9 mouse cellular contexts compared by ENCODE assay signal in the genomic region with DNA sequence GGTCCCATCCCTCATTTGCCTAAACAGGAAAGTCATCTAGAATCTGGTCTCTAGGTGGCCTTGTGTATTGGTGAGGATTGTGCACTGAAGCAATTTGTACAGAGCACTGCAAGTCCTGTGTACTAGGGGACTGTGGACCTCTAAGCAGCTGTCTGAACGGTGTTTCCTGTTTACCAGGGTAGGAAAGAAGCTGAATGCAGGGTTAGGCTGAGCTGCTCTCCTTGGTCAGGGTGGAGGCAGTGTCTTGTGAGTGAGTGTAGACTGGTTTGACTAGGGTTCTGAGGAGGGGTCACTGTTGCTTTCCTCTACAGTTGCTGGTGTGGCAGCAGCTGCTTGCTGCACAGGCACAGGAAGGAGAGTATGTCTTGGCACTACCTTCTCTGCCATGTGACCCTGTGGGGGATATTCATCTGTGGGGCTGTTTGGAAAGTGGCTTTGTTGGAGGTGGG. TPM values are rescaled to one million over a fixed set of nuclear protein-coding genes. Genes with fewer than 3 reads are reported as not detected.
DNase-seq lines count a peak whose midpoint lies in the region; ATAC-seq and TF ChIP-seq lines count a peak whose summit lies in the region.
"Had no signal": no experiment of that assay in that cellular context is flagged by ENCODE, and none has a peak within 500 bp of the region (broad histone marks: within the 10 kb centered on the region; RNA-seq: fewer than 3 reads in every experiment).

No protein-coding gene starts in this region.

- no peak overlapping the region for H3K9ac ChIP-seq in kidney, embryonic 14.5 days (ENCODE audit: low read depth, low read length)
- H3K9ac ChIP-seq in embryonic facial prominence, embryonic 13.5 days, result 0 out of 2 replicates have a peak overlapping the region, but pooled peaks have one; percentile 32
- H3K9ac ChIP-seq in liver, postnatal 0 days (replicated peaks), result peak overlapping the region; percentile 30; the same call in 1 of the 2 replicates
- H3K9ac ChIP-seq: stomach, embryonic 15.5 days had no signal

- TF ChIP-seq EP300 in liver, postnatal 0 days (IDR thresholded peaks at IDR 0.05; ENCODE audit: low read depth), result no peak

- WGBS in kidney, embryonic 14.5 days, result 76% methylated on average over 1 of the region's 1 CpGs
- WGBS in embryonic facial prominence, embryonic 13.5 days, result 75% methylated on average over 1 of the region's 1 CpGs
- 21% methylated on average over 1 of the region's 1 CpGs for WGBS in liver, postnatal 0 days (ENCODE audit: insufficient replicate concordance)

- ATAC-seq in kidney, embryonic 14.5 days (ENCODE audit: low FRiP score, low TSS enrichment), result no peak
- ATAC-seq in embryonic facial prominence, embryonic 13.5 days (ENCODE audit: insufficient number of reproducible peaks, insufficient read depth, low FRiP score, low TSS enrichment, low read depth), result no peak
- peak; percentile 59 for ATAC-seq in liver, postnatal 0 days

- no peak for DNase-seq in kidney, postnatal 10 days
- DNase-seq in CD4-positive helper T cell, adult 2 months (ENCODE audit: low read depth, low spot score), result peak; percentile 63
- no peak for DNase-seq in liver, postnatal 0 days
- no peak for DNase-seq in right cerebral cortex, adult 2 months (ENCODE audit: low spot score in 2 of 2)
- no peak for DNase-seq in layer of hippocampus, adult 9-10 months (ENCODE audit: low spot score)
- no peak for DNase-seq in layer of hippocampus, postnatal 36 days

- no peak overlapping the region for H3K4me2 ChIP-seq in kidney, embryonic 14.5 days (replicated peaks; ENCODE audit: low read depth, low read length)
- H3K4me2 ChIP-seq in embryonic facial prominence, embryonic 13.5 days, result no peak overlapping the region
- 0 out of 2 replicates have a peak overlapping the region, but pooled peaks have one; percentile 15 for H3K4me2 ChIP-seq in liver, postnatal 0 days (ENCODE audit: low read depth, low read length)
- H3K4me2 ChIP-seq: stomach, embryonic 15.5 days had no signal

- no peaks in the 10 kb centered on the region for H3K27me3 ChIP-seq in kidney, embryonic 14.5 days (ENCODE audit: control insufficient read depth, insufficient read depth, low read length)
- no peaks in the 10 kb centered on the region for H3K27me3 ChIP-seq in embryonic facial prominence, embryonic 13.5 days
- no peaks in the 10 kb centered on the region for H3K27me3 ChIP-seq in liver, postnatal 0 days (ENCODE audit: insufficient read depth, low read length)
- H3K27me3 ChIP-seq: stomach, embryonic 15.5 days had no signal

- H3K36me3 ChIP-seq in kidney, embryonic 14.5 days (ENCODE audit: control insufficient read depth, insufficient read depth, low read length), result peaks cover 20% of the 10 kb centered on the region
- H3K36me3 ChIP-seq in embryonic facial prominence, embryonic 13.5 days, result peaks cover 65% of the 10 kb centered on the region
- H3K36me3 ChIP-seq in liver, postnatal 0 days (replicated peaks; ENCODE audit: insufficient read depth, low read length), result no peaks in the 10 kb centered on the region

- H3K4me1 ChIP-seq in kidney, embryonic 14.5 days (ENCODE audit: control insufficient read depth, insufficient read depth, low read length), result peaks cover 10% of the 10 kb centered on the region
- H3K4me1 ChIP-seq in embryonic facial prominence, embryonic 13.5 days, result peaks cover 69% of the 10 kb centered on the region
- H3K4me1 ChIP-seq in liver, postnatal 0 days (ENCODE audit: insufficient read depth), result peaks cover 59% of the 10 kb centered on the region

- TF ChIP-seq CTCF in liver, postnatal 0 days (IDR thresholded peaks at IDR 0.05; ENCODE audit: low read depth), result no peak

- H3K27ac ChIP-seq in kidney, embryonic 14.5 days (ENCODE audit: low read depth, low read length), result peak overlapping the region; percentile 67
- peak overlapping the region; percentile 28; the same call in 1 of the 2 replicates for H3K27ac ChIP-seq in embryonic facial prominence, embryonic 13.5 days
- H3K27ac ChIP-seq in liver, postnatal 0 days (ENCODE audit: low read depth), result peak overlapping the region; percentile 74

- no peaks in the 10 kb centered on the region for H3K9me3 ChIP-seq in kidney, embryonic 14.5 days (ENCODE audit: control insufficient read depth, low read length)
- H3K9me3 ChIP-seq in embryonic facial prominence, embryonic 13.5 days, result no peaks in the 10 kb centered on the region
- H3K9me3 ChIP-seq in liver, postnatal 0 days (ENCODE audit: low read length), result no peaks in the 10 kb centered on the region
- H3K9me3 ChIP-seq: stomach, embryonic 15.5 days had no signal

- no peak overlapping the region for H3K4me3 ChIP-seq in kidney, embryonic 14.5 days (ENCODE audit: low read length)
- no peak overlapping the region for H3K4me3 ChIP-seq in embryonic facial prominence, embryonic 13.5 days
- no peak overlapping the region for H3K4me3 ChIP-seq in liver, postnatal 0 days (ENCODE audit: low read depth, low read length)
- H3K4me3 ChIP-seq: stomach, embryonic 15.5 days had no signal

RNA-seq across cellular contexts. Expression of a gene that starts 11.1 kb away (rescaled TPM):
- 32.9 and 60.3 TPM in 2 replicates for polyA plus RNA-seq in kidney, embryonic 14.5 days (2014; fragmentation: Nextera tagmentation; extraction: Ambion mirVana)
- polyA plus RNA-seq in embryonic facial prominence, embryonic 13.5 days (2015; fragmentation: Nextera tagmentation; extraction: Ambion mirVana), result 63.9 and 64.0 TPM in 2 replicates
- 5.0 and 6.6 TPM in 2 replicates for polyA plus RNA-seq in liver, postnatal 0 days (2015; fragmentation: Nextera tagmentation; extraction: Ambion mirVana)
- total RNA-seq in layer of hippocampus, postnatal 36 days (2021), result 100 to 1,000 TPM in 1 of 2 experiments, 10 to 100 TPM in 1; 95.8 to 112 TPM
